Mouse (Mus musculus): Measurements from ENCODE around the gene 1700084M14Rik. TPM values are rescaled to one million over a fixed set of nuclear protein-coding genes. Genes with fewer than 3 reads are reported as not detected.
"Not testable (repeated sequence)": the region's sequence is repeated elsewhere in the genome, so short reads cannot be mapped to it uniquely, and the experiment has no call there.

1700084M14Rik gene
- not detected for total RNA-seq (2022)

DNA sequence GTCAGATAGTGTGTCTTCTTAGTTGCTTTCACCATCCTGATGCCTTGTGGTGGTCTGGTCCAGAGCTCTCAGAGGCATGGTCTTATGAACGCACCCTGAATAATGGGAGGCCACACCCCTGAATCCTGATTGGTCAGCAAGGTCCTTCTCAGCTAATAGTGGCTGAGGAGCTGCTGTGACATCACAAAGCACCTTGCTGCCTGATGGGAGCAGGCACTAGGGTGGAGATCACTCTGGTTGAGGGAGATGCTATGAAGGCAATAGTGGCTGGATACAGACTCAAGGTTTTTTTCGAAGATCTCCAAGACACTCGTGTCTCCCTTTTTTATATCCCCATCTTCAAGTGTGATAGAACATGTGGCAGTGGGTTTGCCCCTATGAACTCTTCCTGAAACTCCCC, at the start of gene 1700084M14Rik:
TSS of gene 1700084M14Rik (minus strand) at position 101 of the 400 bp plus-strand sequence.
- DNase-seq: not testable (repeated sequence)

Other genes starting within 250 kb of the 1700084M14Rik start
- not detected for gene Mageb2, start 244.2 kb downstream of the 1700084M14Rik start, total RNA-seq (2022)
- not detected for gene Gm5072, start 183.4 kb downstream of the 1700084M14Rik start, total RNA-seq (2022)
- gene Gm8914, start 95.8 kb downstream of the 1700084M14Rik start, total RNA-seq (2022): not detected
- not detected for gene Gm14781, start 56.3 kb upstream of the 1700084M14Rik start, total RNA-seq (2022)
- gene Mageb5, start 207.1 kb upstream of the 1700084M14Rik start, total RNA-seq (2022): not detected

Data from adrenal gland, adult 8-10 months (tissue).